Mouse (Mus musculus) testis, adult 10 weeks (tissue): ENCODE measurements around the gene Morf4l2. TPM values are rescaled to one million over a fixed set of nuclear protein-coding genes. Genes with fewer than 3 reads are reported as not detected.

Experiments
- polyA plus RNA-seq: library from polyadenylated mRNA; stranded (reverse); fragments of 350-450 nt; fragmentation: Illumina TruSeq; extraction: RNeasy Lipid Tissue Mini Kit (QIAGEN cat#74804); gene quantifications from one replicate; pipeline ENCODE4 v1.2.3, GENCODE M21; 2014; ENCODE audit warnings: low read depth, low replicate concordance

Gene Morf4l2
- polyA plus RNA-seq: 119 TPM

DNA sequence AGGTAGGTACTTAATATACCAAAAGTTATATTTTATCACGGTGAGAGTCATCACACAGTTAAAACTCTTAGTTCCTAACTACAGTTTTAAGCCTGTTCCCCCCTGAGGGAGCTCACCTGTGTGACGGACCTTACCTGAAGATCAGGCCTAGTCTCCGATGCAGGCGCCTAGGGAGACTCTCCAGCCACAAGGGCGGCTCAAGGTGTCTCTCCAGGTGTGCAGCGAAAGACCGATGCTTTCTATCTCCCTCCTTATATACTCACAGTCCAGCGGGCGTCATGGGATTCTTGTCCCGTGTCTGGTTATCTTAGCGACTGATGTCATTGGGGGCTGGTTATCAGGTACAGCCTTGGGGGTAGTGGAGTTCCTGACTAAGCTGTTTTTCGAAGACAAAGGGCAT is at the start of gene Morf4l2:
Morf4l2 (minus strand) TSS at position 232 of the 400 bp plus-strand sequence.

GRCm38 (mm10) chrX:136780041-136780440 is 36.6 kb upstream of the Morf4l2 start, which contains the start of gene Glra4:
Gene Glra4, minus strand, starts transcription at chrX:136780141.

DNA sequence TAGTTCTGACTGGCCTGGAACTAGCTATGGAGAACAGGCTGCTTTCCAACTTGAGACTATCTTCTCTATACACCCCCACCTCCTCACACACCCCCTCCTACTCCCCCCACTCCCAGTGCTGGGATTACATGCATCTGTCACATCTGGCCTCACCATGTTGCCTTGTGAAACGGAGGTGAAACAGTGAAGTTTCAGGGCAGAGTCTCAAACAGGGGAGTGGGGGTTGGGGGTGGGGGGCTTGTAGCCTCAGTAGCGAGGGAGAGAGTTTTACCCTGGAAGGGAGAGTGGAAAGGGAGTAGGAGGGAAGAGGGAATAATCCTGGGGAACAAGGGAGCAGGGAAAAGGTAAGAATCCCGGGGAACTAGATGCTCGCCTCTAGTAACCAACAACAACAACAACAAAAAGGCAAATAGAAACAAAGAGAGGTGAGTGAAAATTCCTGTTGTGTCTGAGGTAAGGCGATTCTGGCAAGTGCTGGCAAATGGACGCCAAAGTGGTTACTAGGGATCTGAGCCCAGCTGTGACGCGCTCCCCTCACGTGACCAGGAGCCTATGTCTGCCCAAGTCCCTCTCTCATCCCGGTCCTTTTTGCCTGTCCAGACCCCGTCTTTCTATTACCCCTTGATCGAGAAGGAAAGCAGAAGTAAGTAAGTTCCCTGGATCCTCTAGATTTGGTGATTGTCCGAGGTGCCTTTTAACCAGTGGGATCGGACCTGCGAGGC is 35.9 kb downstream of the Morf4l2 start, which contains the start of gene Tceal1:
Tceal1 (plus strand) TSS at position 537 of the 722 bp plus-strand sequence.

Other genes starting within 250 kb of the Morf4l2 start
- not detected for gene Kir3dl1, start 225.7 kb downstream of the Morf4l2 start, polyA plus RNA-seq
- gene Kir3dl2, start 199.6 kb downstream of the Morf4l2 start, polyA plus RNA-seq: 0.34 TPM
- gene Tceal3, start 152.8 kb downstream of the Morf4l2 start, polyA plus RNA-seq: 2.7 TPM
- 6.1 TPM for gene Tceal1, start 35.7 kb downstream of the Morf4l2 start, polyA plus RNA-seq
- not detected for gene Glra4, start 36.5 kb upstream of the Morf4l2 start, polyA plus RNA-seq
- 13.0 TPM for gene Plp1, start 79.0 kb upstream of the Morf4l2 start, polyA plus RNA-seq
- 2.1 TPM for gene Rab9b, start 125.1 kb upstream of the Morf4l2 start, polyA plus RNA-seq
- 3.1 TPM for gene H2bfm, start 183.6 kb upstream of the Morf4l2 start, polyA plus RNA-seq
- 323 TPM for gene Tmsb15b2, start 231.8 kb upstream of the Morf4l2 start, polyA plus RNA-seq
- gene Tmsb15l, start 233.2 kb upstream of the Morf4l2 start, polyA plus RNA-seq: 23.9 TPM
- gene Tmsb15b1, start 233.2 kb upstream of the Morf4l2 start, polyA plus RNA-seq: 129 TPM
- 3.0 TPM for gene Zcchc18, start 249.5 kb upstream of the Morf4l2 start, polyA plus RNA-seq